In the genomic region with DNA sequence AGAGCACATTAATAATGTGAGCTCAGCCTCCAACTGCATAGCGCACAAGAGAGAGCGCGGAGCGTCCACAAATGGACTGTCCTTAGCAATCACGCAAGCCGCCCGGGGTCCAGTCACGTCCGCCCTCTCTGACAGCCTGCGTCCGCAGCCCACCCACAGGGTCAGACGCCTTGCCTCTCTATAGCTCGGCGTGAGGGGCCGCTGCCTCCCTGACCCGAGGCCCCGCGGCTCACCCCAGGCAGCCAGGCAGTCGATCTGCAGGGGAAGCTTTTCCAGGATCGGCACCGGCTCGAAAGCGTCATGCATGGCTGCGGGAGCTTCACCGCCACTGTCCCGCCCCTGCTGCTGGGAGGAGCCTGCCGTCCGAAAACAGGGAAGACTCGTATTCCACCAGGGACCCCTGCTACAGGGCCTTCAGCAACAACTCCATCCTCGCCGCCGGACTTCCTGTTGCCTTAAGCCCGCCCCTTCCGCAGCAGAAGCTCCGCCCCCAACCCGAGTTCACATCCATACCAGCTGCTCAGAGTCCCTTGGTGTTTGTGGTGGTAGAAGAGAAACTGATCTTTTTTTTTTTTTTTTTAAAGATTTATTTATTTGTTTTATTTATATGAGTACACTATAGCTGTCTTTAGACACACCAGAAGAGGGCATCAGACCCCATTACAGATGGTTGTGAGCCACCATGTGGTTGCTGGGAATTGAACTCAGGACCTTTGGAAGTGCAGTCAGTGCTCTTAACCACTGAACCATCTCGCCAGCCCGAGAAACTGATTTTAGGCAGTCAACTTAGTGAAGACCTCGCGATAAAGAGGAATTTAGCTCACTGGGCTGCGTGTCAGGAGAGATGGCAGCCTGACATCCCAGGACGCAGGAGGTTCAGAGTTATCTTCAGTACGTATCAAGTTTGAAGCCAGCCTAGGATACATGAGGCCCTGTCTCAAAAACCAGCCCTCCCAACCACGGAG, we compare ENCODE assay signal across 7 mouse cellular contexts. TPM values are rescaled to one million over a fixed set of nuclear protein-coding genes. Genes with fewer than 3 reads are reported as not detected.
DNase-seq lines count a peak whose midpoint lies in the region; ATAC-seq lines count a peak whose summit lies in the region.

A gene (minus strand): TSS at position 456 of the 965 bp plus-strand sequence.

- H3K9ac ChIP-seq in intestine, embryonic 15.5 days, result peak within 1 kb of the TSS; percentile 84

- WGBS in intestine, embryonic 15.5 days, result 11% methylated on average over 44 of the region's 44 CpGs
- WGBS in midbrain, embryonic 10.5 days, result 11% methylated on average over 44 of the region's 44 CpGs

- intact Hi-C loops in gastrocnemius, postnatal 36 days (cut with DNase I), result no loop called here
- intact Hi-C loops in left cerebral cortex, postnatal 25 days (cut with DNase I), result no loop called here

- no peaks in the 10 kb centered on the region for H3K27me3 ChIP-seq in intestine, embryonic 15.5 days (replicated peaks)
- H3K27me3 ChIP-seq in midbrain, embryonic 10.5 days (ENCODE audit: low read depth, poor library complexity, severe bottlenecking), result no peaks in the 10 kb centered on the region

- H3K9me3 ChIP-seq in intestine, embryonic 15.5 days, result no peaks in the 10 kb centered on the region
- H3K9me3 ChIP-seq in midbrain, embryonic 10.5 days (replicated peaks), result no peaks in the 10 kb centered on the region

- peak within 1 kb of the TSS; percentile 65 for H3K27ac ChIP-seq in intestine, embryonic 15.5 days
- peak within 1 kb of the TSS; percentile 89 for H3K27ac ChIP-seq in midbrain, embryonic 10.5 days (replicated peaks)

- peak; percentile 93 for DNase-seq in adrenal gland, adult 2 months
- peak; percentile 83 for DNase-seq in embryo, embryonic 11.5 days (ENCODE audit: low read depth, low spot score)
- DNase-seq in gastrocnemius, postnatal 36 days, result peak; percentile 82 to 83
- DNase-seq in left cerebral cortex, postnatal 25 days (ENCODE audit: low spot score in 2 of 2), result peak; percentile 83 to 92
- DNase-seq in midbrain, embryonic 10.5 days (ENCODE audit: low spot score), result peak; percentile 90
- peak; percentile 85 for DNase-seq in right cerebral cortex, postnatal 4 days

- peak within 1 kb of the TSS; percentile 83 for H3K4me3 ChIP-seq in intestine, embryonic 15.5 days (replicated peaks)
- H3K4me3 ChIP-seq in midbrain, embryonic 10.5 days, result peak within 1 kb of the TSS; percentile 95

- peak within 1 kb of the TSS; percentile 68 for H3K4me2 ChIP-seq in intestine, embryonic 15.5 days (replicated peaks)

- H3K36me3 ChIP-seq in intestine, embryonic 15.5 days, result peaks cover 22% of the 10 kb centered on the region
- H3K36me3 ChIP-seq in midbrain, embryonic 10.5 days, result peaks cover 55% of the 10 kb centered on the region

- peaks cover 5% of the 10 kb centered on the region; the same call in 1 of the 2 replicates for H3K4me1 ChIP-seq in intestine, embryonic 15.5 days (replicated peaks)
- H3K4me1 ChIP-seq in midbrain, embryonic 10.5 days, result peaks cover 16% of the 10 kb centered on the region

- ATAC-seq in intestine, embryonic 15.5 days, result peak; percentile 95

RNA-seq across cellular contexts. Expression of the gene that starts here (rescaled TPM):
- total RNA-seq in adrenal gland, adult 2 months (2021), result 10 to 100 TPM; 37.6 to 45.8 TPM
- 18.9 and 25.7 TPM in 2 replicates for polyA plus RNA-seq in adrenal gland, adult 2 months (2012; rRNA removed)
- total RNA-seq in gastrocnemius, postnatal 36 days (2021), result 10 to 100 TPM; 20.1 to 20.2 TPM
- polyA plus RNA-seq in intestine, embryonic 15.5 days (2015; fragmentation: Nextera tagmentation; extraction: Ambion mirVana), result 18.2 and 18.4 TPM in 2 replicates
- total RNA-seq in left cerebral cortex, postnatal 25 days (2021), result 10 to 100 TPM; 68.7 to 69.9 TPM
- 24.9 and 33.1 TPM in 2 replicates for polyA plus RNA-seq in midbrain, embryonic 10.5 days (2016; fragmentation: Nextera tagmentation; extraction: Ambion mirVana)

Comparison
In these comparisons a context has a peak if more than half of its experiments do, and no peak if none do; other contexts are left out.
1. Peak in every context shown above with its lines: DNase-seq, ATAC-seq, H3K4me3 ChIP-seq and H3K27ac ChIP-seq.